Mouse (Mus musculus) megakaryocyte, embryonic 14.5 days (primary cell): ENCODE data around the gene Unc119b.

Experiments used
- FLI1 ChIP-seq: IDR thresholded peaks from 2 replicates; pipeline ENCODE4 v1.6.1; 2012; ENCODE audit warnings: low read length, inconsistent platforms, mixed read lengths
- GATA1 ChIP-seq: IDR thresholded peaks from 3 replicates; pipeline ENCODE4 v1.6.1; 2012; ENCODE audit warnings: mixed read lengths, low read length, inconsistent platforms, borderline replicate concordance

GRCm38 (mm10) chr5:115120978-115121377, 13.8 kb downstream of the Unc119b start:
- TF ChIP-seq GATA1 (no peak), FLI1 (no peak)
